Mouse (Mus musculus) heart, postnatal 25 days (tissue): ENCODE data around the gene Vrk3. TPM values are rescaled to one million over a fixed set of nuclear protein-coding genes. Genes with fewer than 3 reads are reported as not detected.
"Not testable (repeated sequence)": the region's sequence is repeated elsewhere in the genome, so short reads cannot be mapped to it uniquely, and the experiment has no call there.

Experiments
- DNase-seq: peaks from one replicate; pipeline ENCODE4 v3.0.0; 2022; ENCODE audit warnings: low spot score
- intact Hi-C: fragments of 180-260 bp; cut with DNase I; formaldehyde crosslinking; loops from one replicate; pipeline ENCODE4 v1.15.1; 2025
- total RNA-seq, 2 experiments: library from RNA; stranded (reverse); gene quantifications; 2 replicates each; pipeline ENCODE4 v1.2.3; 2021

The Vrk3 gene
- total RNA-seq: 10 to 100 TPM; 22.8 to 24.3 TPM

- intact Hi-C loops: no loop called here
Observed at GRCm38 (mm10) chr7:44748101-44749044, at the start of gene Vrk3. Vrk3 (plus strand) TSS chr7:44748413.

DNA sequence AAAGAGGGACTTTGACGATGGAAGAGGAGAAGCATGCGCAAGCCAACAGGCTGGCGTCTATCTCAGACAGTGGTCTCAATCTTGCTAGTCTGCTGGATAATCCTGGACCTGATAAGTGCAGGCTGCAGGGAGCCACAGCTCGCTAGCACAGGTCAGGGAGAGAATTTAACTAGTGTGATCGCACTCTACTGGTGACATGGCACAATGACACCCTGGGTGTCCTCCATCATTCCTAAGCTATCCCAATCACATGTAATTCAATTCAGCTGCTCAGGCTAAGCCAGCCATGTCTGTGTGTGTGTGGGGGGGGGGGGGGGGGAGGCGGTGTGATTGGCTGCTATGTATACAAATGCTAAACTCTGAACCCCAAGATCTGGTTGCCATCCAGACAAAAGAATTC lies 46.3 kb upstream of the Vrk3 start:
- intact Hi-C loops: loop anchor here (5.0 kb wide), 2 partner anchors 35 to 50 kb away; no protein-coding TSS in a partner anchor
- DNase-seq: no peak

More at GRCm38 (mm10) chr7:44748101-44749044, at the start of gene Vrk3:
- peak; percentile 95 for DNase-seq

DNA sequence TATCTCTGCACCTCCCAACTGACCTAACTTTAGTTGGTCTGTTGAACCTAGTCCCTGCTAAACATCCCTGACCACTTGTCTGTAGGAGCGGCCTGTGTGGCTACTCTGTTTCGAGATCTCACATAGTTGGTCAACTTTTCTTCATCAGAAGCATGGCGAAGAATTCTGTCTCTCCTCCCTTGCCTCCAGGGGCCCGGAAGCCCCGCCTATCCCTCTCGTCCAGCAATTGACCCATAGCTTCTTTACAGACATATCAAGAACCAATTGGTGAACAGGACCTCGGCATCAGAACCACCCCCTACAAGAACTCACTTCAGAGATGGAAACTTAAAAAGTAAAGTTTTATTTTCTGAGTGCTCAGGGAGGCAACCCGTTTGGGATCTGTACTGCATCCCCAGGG lies 45.2 kb upstream of the Vrk3 start:
- no peak for DNase-seq
- intact Hi-C loops: loop anchor here (5.0 kb wide), 2 partner anchors 36 to 51 kb away; no protein-coding TSS in a partner anchor

DNA sequence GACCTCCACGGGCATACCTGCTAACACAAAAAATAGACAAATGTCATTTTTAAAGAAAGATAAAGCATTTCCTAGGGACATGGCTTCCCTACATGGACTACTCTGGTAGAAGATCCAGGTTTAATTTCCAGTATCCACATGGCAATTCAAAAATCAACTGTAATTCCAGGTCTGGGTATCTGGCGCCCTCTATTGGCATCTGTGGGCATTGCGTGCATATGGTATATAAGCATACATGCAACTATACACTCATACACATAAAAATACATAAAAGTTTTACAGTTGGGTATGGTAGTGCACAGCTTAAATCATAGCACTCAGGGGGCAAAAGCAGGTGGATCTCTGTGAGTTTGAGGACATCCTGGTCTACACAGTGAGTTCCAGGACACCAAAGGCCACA lies 43.9 kb upstream of the Vrk3 start:
- DNase-seq: no peak

GRCm38 (mm10) chr7:44705086-44705485 lies 43.1 kb upstream of the Vrk3 start:
- no peak for DNase-seq
- intact Hi-C loops: no loop called here

More for the DNA sequence above, 43.9 kb upstream of the Vrk3 start:
- intact Hi-C loops: loop anchor here (5.0 kb wide), 2 partner anchors 37 to 52 kb away; no protein-coding TSS in a partner anchor

- DNase-seq: no peak
- intact Hi-C loops: no loop called here
Observed at GRCm38 (mm10) chr7:44706322-44706721, 41.9 kb upstream of the Vrk3 start.

DNA sequence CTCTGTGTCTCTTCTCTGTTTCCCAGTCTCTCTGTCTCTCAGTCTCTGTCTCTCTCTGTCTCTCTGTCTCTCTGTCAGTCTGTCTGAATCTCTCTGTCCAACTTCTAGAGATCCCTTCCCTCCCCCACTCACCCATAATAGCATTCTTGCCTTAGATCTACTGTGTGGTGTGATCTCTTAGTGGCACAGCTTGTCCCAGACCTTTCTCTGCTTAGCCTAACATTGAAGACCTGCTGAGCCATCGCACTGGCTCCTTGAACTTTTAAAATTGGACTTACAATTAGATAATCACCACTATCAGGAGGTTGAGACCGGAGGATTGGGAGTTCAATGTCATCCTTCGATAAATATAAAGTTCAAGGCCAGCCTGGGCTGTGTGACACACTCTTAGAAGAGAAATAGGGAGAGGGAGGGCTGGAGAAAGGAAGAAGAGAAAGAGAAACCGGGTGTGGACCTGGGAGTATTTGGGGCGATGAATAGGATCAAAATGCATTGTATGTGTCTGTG lies 41.0 kb upstream of the Vrk3 start:
- intact Hi-C loops: no loop called here
- no peak for DNase-seq

GRCm38 (mm10) chr7:44708093-44708492 lies 40.1 kb upstream of the Vrk3 start:
- DNase-seq, intact Hi-C loops: not testable (repeated sequence)

GRCm38 (mm10) chr7:44708574-44708973 lies 39.6 kb upstream of the Vrk3 start, which contains the start of gene Izumo2:
Izumo2 (plus strand) TSS chr7:44708742.
- intact Hi-C loops: no loop called here

DNA sequence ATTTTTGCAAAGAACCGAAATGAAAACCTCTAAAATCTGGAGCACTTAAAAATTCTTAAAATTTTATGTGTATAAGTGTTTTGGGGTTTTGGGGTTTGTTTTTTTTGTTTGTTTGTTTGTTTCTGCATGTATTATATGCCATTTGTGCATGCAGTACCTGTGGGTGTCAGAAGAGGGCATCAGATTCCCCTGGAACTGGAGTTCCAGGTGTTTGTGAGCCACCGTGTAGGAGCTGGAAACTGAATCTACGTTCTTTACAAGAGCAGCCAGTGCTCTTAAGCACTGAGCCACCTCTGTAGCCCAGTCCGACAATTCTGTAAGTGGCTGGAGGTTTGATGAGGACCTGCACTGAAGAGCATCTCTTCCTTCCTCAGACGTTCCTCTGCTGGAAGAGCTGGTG lies 38.3 kb upstream of the Vrk3 start:
- intact Hi-C loops: no loop called here
- no peak for DNase-seq

More at GRCm38 (mm10) chr7:44708574-44708973, 39.6 kb upstream of the Vrk3 start, which contains the start of gene Izumo2:
- DNase-seq: no peak

- intact Hi-C loops: loop anchor here (5.0 kb wide), 1 partner anchor 235 kb away; no protein-coding TSS in a partner anchor
- no peak for DNase-seq
Observed at GRCm38 (mm10) chr7:44722058-44722457, 26.2 kb upstream of the Vrk3 start.

- DNase-seq: no peak
- intact Hi-C loops: loop anchor here (2.0 to 5.0 kb wide), 2 partner anchors 100 to 233 kb away; no protein-coding TSS in a partner anchor
Observed at GRCm38 (mm10) chr7:44724316-44724715, 23.9 kb upstream of the Vrk3 start.

GRCm38 (mm10) chr7:44726343-44726742 lies 21.9 kb upstream of the Vrk3 start:
- intact Hi-C loops: no loop called here
- no peak for DNase-seq

GRCm38 (mm10) chr7:44727151-44727550 lies 21.1 kb upstream of the Vrk3 start:
- DNase-seq: no peak
- intact Hi-C loops: no loop called here

DNA sequence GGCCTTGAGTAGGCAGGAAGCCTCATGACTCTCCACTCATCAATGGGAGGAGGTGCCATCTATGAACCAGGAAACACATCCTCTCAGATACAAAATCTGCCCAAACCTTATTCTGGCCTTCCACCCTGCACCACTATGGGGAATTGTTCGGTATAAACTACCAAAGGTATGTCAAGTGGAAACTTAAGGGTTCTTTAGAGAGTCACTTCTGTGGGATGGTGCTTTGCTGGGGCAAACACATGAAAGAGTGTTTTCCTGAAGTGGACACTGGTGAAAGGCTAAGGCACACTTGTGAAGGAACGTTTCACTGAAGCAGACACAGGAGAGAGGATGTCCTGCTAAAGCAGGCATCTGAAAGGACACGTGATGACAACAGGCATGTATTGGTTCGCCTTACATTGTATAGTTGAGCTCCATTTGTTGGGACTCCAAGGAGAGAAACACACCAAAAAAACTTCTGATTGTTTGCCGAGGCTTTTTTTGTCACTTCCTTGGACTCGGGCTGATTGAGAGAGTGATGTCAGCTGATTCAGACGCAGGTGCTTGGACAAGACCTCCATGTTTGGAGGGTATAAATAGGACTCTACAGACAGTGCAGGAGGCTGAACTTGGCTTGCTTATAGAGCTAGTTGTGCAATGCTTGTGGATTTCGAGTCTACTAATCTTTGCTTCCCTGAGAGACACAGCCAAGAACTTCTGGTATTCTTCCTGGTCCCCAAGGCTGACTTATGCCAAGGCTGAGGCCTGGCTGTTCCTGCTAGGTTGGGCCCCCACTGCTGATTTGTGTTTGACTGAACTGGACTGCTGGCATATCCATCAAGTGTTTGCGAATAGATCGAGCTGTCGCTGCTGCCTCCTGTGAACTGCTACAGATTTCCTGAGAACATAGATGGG lies 19.9 kb upstream of the Vrk3 start:
- intact Hi-C loops: no loop called here
- DNase-seq: no peak

GRCm38 (mm10) chr7:44733723-44734122 lies 14.5 kb upstream of the Vrk3 start:
- no peak for DNase-seq

GRCm38 (mm10) chr7:44741361-44741760 lies 6.9 kb upstream of the Vrk3 start:
- intact Hi-C loops: no loop called here
- no peak for DNase-seq

More at GRCm38 (mm10) chr7:44733723-44734122, 14.5 kb upstream of the Vrk3 start:
- intact Hi-C loops: no loop called here

DNA sequence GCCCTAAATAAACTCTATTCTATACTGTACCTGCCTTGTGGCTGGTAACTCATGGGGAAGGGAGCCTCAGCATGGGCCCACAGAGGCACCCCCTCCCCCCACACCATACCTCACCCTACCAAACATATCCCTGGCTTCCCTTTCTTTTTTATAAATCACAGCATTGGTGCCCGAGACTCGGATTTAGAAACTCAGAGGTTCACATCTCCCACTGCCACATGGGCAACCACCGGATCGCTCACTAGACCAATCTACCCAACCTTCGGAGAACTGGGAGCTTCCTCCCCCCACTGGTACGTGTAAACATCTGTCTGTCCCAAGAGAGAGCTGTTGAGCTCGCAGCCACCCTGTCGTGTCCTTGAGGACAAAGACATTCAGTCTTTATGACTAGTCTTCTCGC lies 3.9 kb upstream of the Vrk3 start:
- intact Hi-C loops: no loop called here
- DNase-seq: no peak

DNA sequence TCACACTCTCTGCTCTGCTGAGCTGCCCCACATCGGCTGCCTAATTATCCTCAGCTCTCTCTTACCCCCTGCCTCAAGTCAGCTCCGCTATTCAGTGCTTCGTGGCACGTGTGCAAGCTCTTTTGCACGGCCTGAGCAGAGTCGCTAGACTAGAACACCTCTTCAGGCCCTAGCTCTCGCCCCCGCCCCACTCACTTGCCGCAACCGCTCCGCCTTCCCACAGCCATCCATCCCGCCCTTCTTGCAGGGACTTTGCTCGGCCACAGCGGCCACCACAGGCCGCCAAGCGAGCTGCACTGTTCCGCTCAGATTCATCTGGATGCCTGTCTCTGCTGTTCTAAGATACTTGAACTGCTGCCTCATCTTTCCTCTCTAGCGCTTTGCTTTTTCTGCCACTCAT lies 3.1 kb upstream of the Vrk3 start:
- intact Hi-C loops: no loop called here

DNA sequence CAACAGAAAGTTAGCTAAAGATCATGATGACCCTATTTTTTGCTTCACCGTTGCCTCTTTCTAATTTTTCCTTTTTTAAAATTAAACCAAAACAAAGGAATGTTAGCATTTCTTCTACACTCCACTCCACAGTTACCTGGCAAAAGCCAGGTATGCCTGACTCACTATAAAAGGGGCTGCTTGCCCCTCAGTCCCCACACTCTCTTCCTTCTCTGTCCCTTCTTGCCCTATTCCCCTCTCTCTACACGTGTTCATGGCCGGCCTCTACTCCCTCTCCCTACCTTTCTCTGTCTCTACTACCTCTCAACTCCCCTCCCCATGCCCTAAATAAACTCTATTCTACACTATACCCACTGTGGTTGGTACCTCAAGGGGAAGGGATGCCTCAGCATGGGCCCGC lies 1.1 kb upstream of the Vrk3 start:
- DNase-seq: no peak
- intact Hi-C loops: loop anchor here (2.0 kb wide), 1 partner anchor 72 kb away; no protein-coding TSS in a partner anchor

More for the DNA sequence above, 3.1 kb upstream of the Vrk3 start:
- DNase-seq: peak; percentile 42
